Comparison of ENCODE assay signal across 24 mouse cellular contexts in the genomic region with DNA sequence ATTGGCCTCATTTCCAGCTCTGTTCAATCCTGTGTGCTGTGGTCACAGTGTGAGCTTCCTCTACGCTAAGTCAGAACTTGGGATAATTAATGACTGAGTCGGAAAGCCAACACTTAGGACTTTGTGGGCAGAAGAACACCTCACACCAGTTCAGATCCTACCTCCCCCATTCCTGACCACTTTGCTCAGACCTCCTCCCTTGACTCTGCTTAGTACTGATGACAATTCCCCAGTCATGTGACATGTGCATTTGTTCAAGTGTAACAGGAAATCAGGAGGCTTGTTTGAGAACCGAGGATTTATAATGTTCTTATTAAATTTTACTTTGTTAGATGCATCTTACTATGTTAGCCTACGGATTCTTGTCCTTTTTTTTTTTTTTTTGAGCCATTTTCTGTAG.
A peak's percentile ranks its signal among the peaks of the same experiment; 100 is the strongest.
DNase-seq lines count a peak whose midpoint lies in the region; ATAC-seq and TF ChIP-seq lines count a peak whose summit lies in the region.
"Had no signal": no experiment of that assay in that cellular context is flagged by ENCODE, and none has a peak within 500 bp of the region (broad histone marks: within the 10 kb centered on the region; RNA-seq: fewer than 3 reads in every experiment).

No protein-coding gene starts in this region.

- no peaks in the 10 kb centered on the region for H3K27me3 ChIP-seq in hindbrain, embryonic 11.5 days (ENCODE audit: control insufficient read depth, insufficient read depth, low read length)
- H3K27me3 ChIP-seq in hindbrain, embryonic 16.5 days (replicated peaks; ENCODE audit: control insufficient read depth, insufficient read depth, low read length), result no peaks in the 10 kb centered on the region
- H3K27me3 ChIP-seq in kidney, embryonic 16.5 days (ENCODE audit: insufficient read depth, low read length), result no peaks in the 10 kb centered on the region
- no peaks in the 10 kb centered on the region for H3K27me3 ChIP-seq in C2C12 (ENCODE audit: control insufficient read depth, insufficient read depth, insufficient read length)
- H3K27me3 ChIP-seq: CH12.LX; embryonic facial prominence, embryonic 12.5 days; embryonic facial prominence, embryonic 15.5 days had no signal

- H3K27ac ChIP-seq in hindbrain, embryonic 11.5 days (ENCODE audit: low read depth, low read length), result no peak overlapping the region
- H3K27ac ChIP-seq in hindbrain, embryonic 16.5 days (ENCODE audit: low read depth, low read length), result no peak overlapping the region
- H3K27ac ChIP-seq in kidney, embryonic 16.5 days (ENCODE audit: low read length), result no peak overlapping the region
- H3K27ac ChIP-seq: embryonic facial prominence, embryonic 12.5 days; embryonic facial prominence, embryonic 15.5 days; hindbrain, embryonic 10.5 days; hindbrain, embryonic 14.5 days had no signal

- no peaks in the 10 kb centered on the region for H3K4me1 ChIP-seq in hindbrain, embryonic 11.5 days (replicated peaks; ENCODE audit: control insufficient read depth, insufficient read depth, low read length)
- H3K4me1 ChIP-seq in hindbrain, embryonic 16.5 days (ENCODE audit: control insufficient read depth, insufficient read depth, low read depth, low read length), result no peaks in the 10 kb centered on the region
- peaks cover 3% of the 10 kb centered on the region; the same call in 1 of the 2 replicates for H3K4me1 ChIP-seq in kidney, embryonic 16.5 days (ENCODE audit: insufficient read depth, low read length)
- H3K4me1 ChIP-seq: embryonic facial prominence, embryonic 12.5 days; embryonic facial prominence, embryonic 15.5 days had no signal

- H3K4me3 ChIP-seq in hindbrain, embryonic 11.5 days (ENCODE audit: low read depth, low read length), result no peak overlapping the region
- H3K4me3 ChIP-seq in hindbrain, embryonic 16.5 days (ENCODE audit: low read length), result no peak overlapping the region
- H3K4me3 ChIP-seq in kidney, embryonic 16.5 days (ENCODE audit: low read length), result no peak overlapping the region
- H3K4me3 ChIP-seq in C2C12 (ENCODE audit: insufficient read depth, poor library complexity, severe bottlenecking), result no peak overlapping the region
- H3K4me3 ChIP-seq: embryonic facial prominence, embryonic 12.5 days; embryonic facial prominence, embryonic 15.5 days; hindbrain, embryonic 10.5 days had no signal

- no peaks in the 10 kb centered on the region for H3K79me2 ChIP-seq in C2C12 (ENCODE audit: control insufficient read depth, insufficient read depth)

- H3K9me3 ChIP-seq in hindbrain, embryonic 11.5 days (ENCODE audit: control insufficient read depth, low read length), result no peaks in the 10 kb centered on the region
- H3K9me3 ChIP-seq in hindbrain, embryonic 16.5 days (ENCODE audit: control insufficient read depth, low read length), result no peaks in the 10 kb centered on the region
- no peaks in the 10 kb centered on the region for H3K9me3 ChIP-seq in kidney, embryonic 16.5 days (ENCODE audit: low read length)
- H3K9me3 ChIP-seq: embryonic facial prominence, embryonic 12.5 days; embryonic facial prominence, embryonic 15.5 days; G1E; hindbrain, embryonic 10.5 days had no signal

- no peak for DNase-seq in hindbrain, embryonic 11.5 days (ENCODE audit: low spot score)
- DNase-seq in kidney, adult 18-20 months, result no peak
- DNase-seq in R1 (ENCODE audit: low read depth, low spot score), result peak; percentile 3
- DNase-seq in gastrocnemius, postnatal 25 days, result no peak
- DNase-seq in testis, postnatal 10 days (ENCODE audit: low spot score), result no peak
- DNase-seq: adrenal gland, adult 8-10 months; adrenal gland, postnatal 25 days; cerebellum, adult 11-12 months; cerebellum, adult 8-10 months; cerebellum, postnatal 36 days; gastrocnemius, postnatal 10 days; heart, adult 11 months had no signal

- H3K4me2 ChIP-seq in hindbrain, embryonic 11.5 days (replicated peaks; ENCODE audit: low read depth, low read length), result no peak overlapping the region
- H3K4me2 ChIP-seq in hindbrain, embryonic 16.5 days (ENCODE audit: low read length), result no peak overlapping the region
- H3K4me2 ChIP-seq in kidney, embryonic 16.5 days (replicated peaks; ENCODE audit: low read depth, low read length), result no peak overlapping the region
- H3K4me2 ChIP-seq: embryonic facial prominence, embryonic 12.5 days; embryonic facial prominence, embryonic 15.5 days; heart, embryonic 11.5 days; hindbrain, embryonic 14.5 days had no signal

- no peak overlapping the region for H3K9ac ChIP-seq in hindbrain, embryonic 11.5 days (ENCODE audit: low read depth, low read length)
- no peak overlapping the region for H3K9ac ChIP-seq in hindbrain, embryonic 16.5 days (ENCODE audit: low read depth, low read length)
- H3K9ac ChIP-seq in kidney, embryonic 16.5 days (replicated peaks; ENCODE audit: low read length), result no peak overlapping the region
- H3K9ac ChIP-seq: embryonic facial prominence, embryonic 12.5 days; embryonic facial prominence, embryonic 15.5 days; hindbrain, embryonic 14.5 days had no signal

- WGBS in hindbrain, embryonic 11.5 days, result 83% methylated on average over 4 of the region's 4 CpGs
- 77% methylated on average over 4 of the region's 4 CpGs for WGBS in hindbrain, embryonic 16.5 days
- 51% methylated on average over 4 of the region's 4 CpGs for WGBS in kidney, embryonic 16.5 days

- H3K79me3 ChIP-seq in C2C12 (ENCODE audit: low read depth), result no peaks in the 10 kb centered on the region

- no peak for TF ChIP-seq CTCF in C2C12 (IDR thresholded peaks at IDR 0.05; ENCODE audit: control insufficient read depth, insufficient read depth, insufficient read length)

- no peak overlapping the region for H3ac ChIP-seq in C2C12 (ENCODE audit: control insufficient read depth, insufficient read length, low read depth)

- no peaks in the 10 kb centered on the region for H3K36me3 ChIP-seq in hindbrain, embryonic 11.5 days (ENCODE audit: control insufficient read depth, insufficient read depth, low read length)
- no peaks in the 10 kb centered on the region for H3K36me3 ChIP-seq in hindbrain, embryonic 16.5 days (ENCODE audit: control insufficient read depth, insufficient read depth, low read length)
- H3K36me3 ChIP-seq in kidney, embryonic 16.5 days (ENCODE audit: insufficient read depth, low read length), result no peaks in the 10 kb centered on the region
- H3K36me3 ChIP-seq in C2C12 (ENCODE audit: control insufficient read depth, insufficient read depth), result no peaks in the 10 kb centered on the region
- H3K36me3 ChIP-seq: embryonic facial prominence, embryonic 12.5 days; embryonic facial prominence, embryonic 15.5 days; G1E; hindbrain, embryonic 10.5 days had no signal

- peak; percentile 22; the same call in 1 of the 2 replicates for ATAC-seq in hindbrain, embryonic 11.5 days (ENCODE audit: low FRiP score)
- no peak for ATAC-seq in hindbrain, embryonic 16.5 days
- ATAC-seq in kidney, embryonic 16.5 days (ENCODE audit: low FRiP score, low TSS enrichment), result peak; percentile 67
- ATAC-seq: activated CD4-positive, CD25-positive, alpha-beta regulatory T cell, adult 4 months; forebrain, embryonic 16.5 days had no signal

TF ChIP-seq in C2C12, 6 proteins besides CTCF, POLR2A, EP300 and RAD21:
- TF ChIP-seq FOSL1 (IDR thresholded peaks at IDR 0.05; ENCODE audit: insufficient read depth, low read length, poor library complexity, severe bottlenecking) (no peak), USF1 (IDR thresholded peaks at IDR 0.05; ENCODE audit: low read depth) (peak; percentile 60), MYOG (IDR thresholded peaks at IDR 0.05; ENCODE audit: control insufficient read depth, extremely low read depth, insufficient read length) (no peak), CEBPB (IDR thresholded peaks at IDR 0.05; ENCODE audit: low read depth) (no peak), MAX (IDR thresholded peaks at IDR 0.05) (no peak)
